Mouse (Mus musculus): ENCODE measurements at regions not wholly inside any gene's neighbourhood (a gene's known extent, or its start where the extent isn't known, plus 50 kb on each side); places are given as distances from the start of the nearest gene placed in this dataset.

DNA sequence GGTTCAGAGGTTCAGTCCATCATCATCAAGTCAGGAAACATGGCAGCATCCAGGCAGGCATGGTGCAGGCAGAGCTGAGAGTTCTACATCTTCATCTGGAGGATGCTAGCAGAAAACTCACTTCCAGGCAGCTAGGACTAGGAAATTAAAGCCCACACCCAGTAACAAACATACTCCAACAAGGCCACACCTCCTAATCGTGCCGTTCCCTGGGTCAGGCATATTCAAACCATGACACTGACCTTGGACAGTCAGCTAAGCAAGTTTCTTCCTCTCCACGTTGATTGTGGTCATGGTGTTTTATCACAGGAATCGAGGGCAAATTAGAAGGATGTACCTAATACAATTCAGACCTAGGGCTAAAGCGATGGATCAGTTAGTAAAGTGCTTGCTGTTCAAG, 294.5 kb downstream of the Rngtt start:
- ATAC-seq (replicated peaks; ENCODE audit: insufficient number of reproducible peaks, low FRiP score, low TSS enrichment, low read depth), result no peak
- Histone ChIP-seq H3K27ac (replicated peaks; ENCODE audit: low read depth, low read length) (no peak overlapping the region), H3K4me2 (ENCODE audit: low read depth, low read length) (no peak overlapping the region), H3K36me3 (replicated peaks; ENCODE audit: control insufficient read depth, insufficient read depth, low read depth, low read length) (no peaks in the 10 kb centered on the region), H3K9me3 (replicated peaks; ENCODE audit: control insufficient read depth, low read length) (no peaks in the 10 kb centered on the region), H3K9ac (replicated peaks; ENCODE audit: low read length) (no peak overlapping the region), H3K27me3 (ENCODE audit: control insufficient read depth, insufficient read depth, low read length) (no peaks in the 10 kb centered on the region), H3K4me1 (ENCODE audit: control insufficient read depth, insufficient read depth, low read length) (no peaks in the 10 kb centered on the region), H3K4me3 (ENCODE audit: low read depth, low read length) (no peak overlapping the region)
- DNase-seq (ENCODE audit: low spot score), result no peak
- 89% methylated on average over 5 of the region's 5 CpGs for WGBS

- H3K4me3 ChIP-seq (ENCODE audit: low read depth, low read length), result no peak overlapping the region
- WGBS, result 80% methylated on average over 5 of the region's 5 CpGs
- H3K9me3 ChIP-seq (replicated peaks; ENCODE audit: control insufficient read depth, low read length), result no peaks in the 10 kb centered on the region
- H3K27me3 ChIP-seq (ENCODE audit: control insufficient read depth, insufficient read depth, low read length), result no peaks in the 10 kb centered on the region
- H3K9ac ChIP-seq (replicated peaks; ENCODE audit: low read length), result no peak overlapping the region
- DNase-seq (ENCODE audit: low spot score) (no peak), ATAC-seq (replicated peaks; ENCODE audit: insufficient number of reproducible peaks, low FRiP score, low TSS enrichment, low read depth) (no peak)
- H3K4me2 ChIP-seq (ENCODE audit: low read depth, low read length), result no peak overlapping the region
- H3K27ac ChIP-seq (replicated peaks; ENCODE audit: low read depth, low read length), result no peak overlapping the region
- H3K36me3 ChIP-seq (replicated peaks; ENCODE audit: control insufficient read depth, insufficient read depth, low read depth, low read length), result no peaks in the 10 kb centered on the region
- H3K4me1 ChIP-seq (ENCODE audit: control insufficient read depth, insufficient read depth, low read length), result no peaks in the 10 kb centered on the region
Measured at GRCm38 (mm10) chr4:33639821-33640575, 284.4 kb upstream of the Cnr1 start.

DNA sequence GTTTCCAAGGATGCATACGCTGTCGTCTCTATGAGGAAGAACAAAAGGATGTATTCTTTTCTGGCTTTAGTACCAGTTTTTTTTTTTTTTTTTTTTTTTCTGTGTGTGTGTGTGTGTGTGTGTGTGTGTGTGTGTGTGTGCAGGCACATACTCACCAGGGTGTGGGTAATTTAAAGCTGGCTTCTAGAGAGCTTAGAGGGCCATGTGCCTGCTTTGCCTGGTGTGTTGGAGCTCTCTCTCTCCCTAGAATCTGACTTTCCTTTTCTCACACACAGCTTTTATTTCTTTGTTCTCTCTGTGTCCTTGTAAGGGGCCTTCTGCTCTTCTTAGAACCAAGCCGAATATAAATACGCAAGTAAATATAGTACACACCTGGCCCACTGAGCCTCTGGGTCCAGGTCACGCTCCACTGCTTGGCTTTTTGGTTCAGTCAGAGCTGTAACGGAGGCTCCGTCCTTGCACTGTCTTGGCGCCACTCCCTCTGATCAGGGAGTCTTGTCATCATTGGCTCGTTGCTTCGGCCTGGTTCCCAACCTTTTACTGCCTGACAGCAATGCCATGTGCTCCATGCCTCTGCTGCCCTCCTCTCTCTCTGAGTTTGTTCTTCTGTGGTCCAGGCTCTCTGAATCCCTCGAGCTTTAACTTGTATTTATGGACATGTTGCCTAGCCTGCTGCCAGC, 283.7 kb upstream of the Cnr1 start:
- ATAC-seq (replicated peaks; ENCODE audit: insufficient number of reproducible peaks, low FRiP score, low TSS enrichment, low read depth), result no peak
- Histone ChIP-seq H3K4me1 (ENCODE audit: control insufficient read depth, insufficient read depth, low read length) (no peaks in the 10 kb centered on the region), H3K27me3 (ENCODE audit: control insufficient read depth, insufficient read depth, low read length) (no peaks in the 10 kb centered on the region), H3K9ac (replicated peaks; ENCODE audit: low read length) (no peak overlapping the region), H3K27ac (replicated peaks; ENCODE audit: low read depth, low read length) (no peak overlapping the region), H3K36me3 (replicated peaks; ENCODE audit: control insufficient read depth, insufficient read depth, low read depth, low read length) (no peaks in the 10 kb centered on the region), H3K4me3 (ENCODE audit: low read depth, low read length) (no peak overlapping the region), H3K4me2 (ENCODE audit: low read depth, low read length) (no peak overlapping the region), H3K9me3 (replicated peaks; ENCODE audit: control insufficient read depth, low read length) (no peaks in the 10 kb centered on the region)
- 68% methylated on average over 11 of the region's 11 CpGs for WGBS
- DNase-seq (ENCODE audit: low spot score), result no peak

DNA sequence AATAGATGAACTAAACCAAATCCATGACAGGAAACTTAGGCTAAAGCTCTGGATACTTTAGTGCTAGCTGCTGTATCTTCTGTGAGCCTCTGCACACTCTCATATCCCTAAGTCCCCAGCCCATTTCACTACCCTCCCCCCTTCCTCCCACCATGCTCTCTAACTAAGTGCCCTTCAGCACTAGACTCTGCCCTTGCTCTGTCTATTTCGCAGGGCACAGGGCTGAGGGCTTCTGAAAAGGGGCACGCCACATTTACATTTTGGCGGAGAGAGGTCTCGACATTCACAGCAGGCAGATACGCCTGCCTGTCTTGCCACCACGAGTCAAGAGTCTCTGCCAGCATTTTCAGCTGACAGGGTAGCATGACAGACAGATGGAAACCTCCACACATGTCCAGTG, 282.5 kb upstream of the Cnr1 start:
- Histone ChIP-seq H3K4me3 (ENCODE audit: low read depth, low read length) (no peak overlapping the region), H3K36me3 (replicated peaks; ENCODE audit: control insufficient read depth, insufficient read depth, low read depth, low read length) (no peaks in the 10 kb centered on the region), H3K4me1 (ENCODE audit: control insufficient read depth, insufficient read depth, low read length) (no peaks in the 10 kb centered on the region), H3K27me3 (ENCODE audit: control insufficient read depth, insufficient read depth, low read length) (no peaks in the 10 kb centered on the region), H3K4me2 (ENCODE audit: low read depth, low read length) (no peak overlapping the region), H3K9me3 (replicated peaks; ENCODE audit: control insufficient read depth, low read length) (no peaks in the 10 kb centered on the region), H3K9ac (replicated peaks; ENCODE audit: low read length) (no peak overlapping the region), H3K27ac (replicated peaks; ENCODE audit: low read depth, low read length) (no peak overlapping the region)
- WGBS, result 63% methylated on average over 6 of the region's 6 CpGs
- ATAC-seq (replicated peaks; ENCODE audit: insufficient number of reproducible peaks, low FRiP score, low TSS enrichment, low read depth) (no peak), DNase-seq (ENCODE audit: low spot score) (no peak)

DNA sequence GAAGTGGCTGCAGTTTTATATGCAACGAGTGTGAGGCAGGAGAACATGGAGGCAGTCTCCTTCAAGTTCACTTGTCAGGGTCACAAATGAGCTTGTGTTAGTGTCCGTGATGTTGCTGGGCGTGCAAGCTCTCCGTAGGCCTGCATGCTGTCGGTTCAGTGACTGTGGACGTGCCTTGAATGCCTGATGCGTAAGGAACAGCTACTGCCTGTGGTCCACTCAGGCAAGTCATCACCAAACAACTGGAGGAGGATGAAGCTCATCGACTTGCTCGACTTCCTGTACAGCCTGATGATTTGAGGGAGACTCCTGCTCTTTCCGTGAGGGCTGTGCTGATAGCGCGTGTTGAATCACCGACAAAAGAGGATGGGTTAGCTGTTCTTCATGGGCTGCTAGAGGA, 281.9 kb upstream of the Cnr1 start:
- Histone ChIP-seq H3K9me3 (replicated peaks; ENCODE audit: control insufficient read depth, low read length) (no peaks in the 10 kb centered on the region), H3K9ac (replicated peaks; ENCODE audit: low read length) (no peak overlapping the region), H3K27ac (replicated peaks; ENCODE audit: low read depth, low read length) (no peak overlapping the region), H3K4me1 (ENCODE audit: control insufficient read depth, insufficient read depth, low read length) (no peaks in the 10 kb centered on the region), H3K4me2 (ENCODE audit: low read depth, low read length) (no peak overlapping the region), H3K4me3 (ENCODE audit: low read depth, low read length) (no peak overlapping the region), H3K36me3 (replicated peaks; ENCODE audit: control insufficient read depth, insufficient read depth, low read depth, low read length) (no peaks in the 10 kb centered on the region), H3K27me3 (ENCODE audit: control insufficient read depth, insufficient read depth, low read length) (no peaks in the 10 kb centered on the region)
- no peak for DNase-seq (ENCODE audit: low spot score)
- ATAC-seq (replicated peaks; ENCODE audit: insufficient number of reproducible peaks, low FRiP score, low TSS enrichment, low read depth), result no peak
- 91% methylated on average over 13 of the region's 13 CpGs for WGBS

DNA sequence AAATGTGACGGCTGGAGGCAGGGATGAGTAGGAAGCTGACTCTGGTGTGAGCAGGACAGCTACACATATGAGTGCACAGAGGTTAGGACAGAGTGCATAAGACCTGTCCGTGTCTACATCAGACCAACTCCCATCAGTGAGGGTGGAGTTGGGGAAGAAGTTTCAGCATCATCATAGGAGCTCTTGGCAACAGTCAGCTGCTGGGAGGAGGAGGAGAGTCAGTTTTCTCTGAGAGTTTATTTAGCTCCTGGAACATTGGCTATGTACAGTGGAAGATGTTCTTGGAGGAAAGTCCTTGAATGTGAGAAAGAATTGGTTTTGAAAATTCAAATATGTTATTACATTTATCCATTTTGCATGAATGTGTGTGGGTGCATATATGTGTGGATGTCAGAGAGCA, 279.2 kb upstream of the Cnr1 start:
- no peak for ATAC-seq (replicated peaks; ENCODE audit: insufficient number of reproducible peaks, low FRiP score, low TSS enrichment, low read depth)
- no peak for DNase-seq (ENCODE audit: low spot score)
- no peaks in the 10 kb centered on the region for H3K36me3 ChIP-seq (replicated peaks; ENCODE audit: control insufficient read depth, insufficient read depth, low read depth, low read length)
- H3K4me2 ChIP-seq (ENCODE audit: low read depth, low read length), result no peak overlapping the region
- no peaks in the 10 kb centered on the region for H3K4me1 ChIP-seq (ENCODE audit: control insufficient read depth, insufficient read depth, low read length)
- no peak overlapping the region for H3K27ac ChIP-seq (replicated peaks; ENCODE audit: low read depth, low read length)
- no peak overlapping the region for H3K4me3 ChIP-seq (ENCODE audit: low read depth, low read length)
- H3K9ac ChIP-seq (replicated peaks; ENCODE audit: low read length), result no peak overlapping the region
- no peaks in the 10 kb centered on the region for H3K9me3 ChIP-seq (replicated peaks; ENCODE audit: control insufficient read depth, low read length)
- no peaks in the 10 kb centered on the region for H3K27me3 ChIP-seq (ENCODE audit: control insufficient read depth, insufficient read depth, low read length)
- 84% methylated on average over 2 of the region's 2 CpGs for WGBS

DNA sequence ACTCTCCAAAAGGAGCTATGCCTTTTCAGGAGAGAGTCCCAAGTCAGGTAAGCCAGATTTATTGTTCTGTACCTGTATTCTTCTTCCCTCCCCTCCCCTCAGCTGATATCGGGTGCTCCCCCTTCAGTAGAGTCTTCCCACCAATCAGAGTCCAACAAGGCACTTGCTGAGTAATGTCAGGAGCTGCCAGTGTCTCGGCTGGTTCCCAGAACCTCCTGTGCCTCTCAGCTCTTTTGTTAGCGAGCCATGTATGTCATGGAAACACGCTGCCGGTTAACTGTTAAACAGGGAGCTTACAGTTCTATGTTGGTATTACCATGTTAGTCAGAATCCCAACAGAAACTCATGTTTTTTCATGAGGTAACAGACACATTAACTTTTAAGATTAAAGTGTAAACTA, 273.1 kb upstream of the Cnr1 start:
- no peak for ATAC-seq (replicated peaks; ENCODE audit: insufficient number of reproducible peaks, low FRiP score, low TSS enrichment, low read depth)
- Histone ChIP-seq H3K27me3 (ENCODE audit: control insufficient read depth, insufficient read depth, low read length) (no peaks in the 10 kb centered on the region), H3K27ac (replicated peaks; ENCODE audit: low read depth, low read length) (no peak overlapping the region), H3K4me2 (ENCODE audit: low read depth, low read length) (no peak overlapping the region), H3K36me3 (replicated peaks; ENCODE audit: control insufficient read depth, insufficient read depth, low read depth, low read length) (no peaks in the 10 kb centered on the region), H3K4me1 (ENCODE audit: control insufficient read depth, insufficient read depth, low read length) (no peaks in the 10 kb centered on the region), H3K4me3 (ENCODE audit: low read depth, low read length) (no peak overlapping the region), H3K9me3 (replicated peaks; ENCODE audit: control insufficient read depth, low read length) (no peaks in the 10 kb centered on the region), H3K9ac (replicated peaks; ENCODE audit: low read length) (no peak overlapping the region)
- WGBS, result 79% methylated on average over 5 of the region's 5 CpGs
- no peak for DNase-seq (ENCODE audit: low spot score)

GRCm38 (mm10) chr4:33659766-33660165, 264.6 kb upstream of the Cnr1 start:
- H3K9ac ChIP-seq (replicated peaks; ENCODE audit: low read length), result no peak overlapping the region
- H3K36me3 ChIP-seq (replicated peaks; ENCODE audit: control insufficient read depth, insufficient read depth, low read depth, low read length), result no peaks in the 10 kb centered on the region
- no peak overlapping the region for H3K4me2 ChIP-seq (ENCODE audit: low read depth, low read length)
- ATAC-seq (replicated peaks; ENCODE audit: insufficient number of reproducible peaks, low FRiP score, low TSS enrichment, low read depth), result no peak
- H3K9me3 ChIP-seq (replicated peaks; ENCODE audit: control insufficient read depth, low read length), result no peaks in the 10 kb centered on the region
- DNase-seq (ENCODE audit: low spot score), result no peak
- H3K27ac ChIP-seq (replicated peaks; ENCODE audit: low read depth, low read length), result no peak overlapping the region
- H3K27me3 ChIP-seq (ENCODE audit: control insufficient read depth, insufficient read depth, low read length), result no peaks in the 10 kb centered on the region
- H3K4me3 ChIP-seq (ENCODE audit: low read depth, low read length), result no peak overlapping the region
- 89% methylated on average over 14 of the region's 14 CpGs for WGBS
- H3K4me1 ChIP-seq (ENCODE audit: control insufficient read depth, insufficient read depth, low read length), result no peaks in the 10 kb centered on the region
